Mouse (Mus musculus): ENCODE results near the gene Kdm4b. TPM values are rescaled to one million over a fixed set of nuclear protein-coding genes. Genes with fewer than 3 reads are reported as not detected.
A peak's percentile ranks its signal among the peaks of the same experiment; 100 is the strongest.

The Kdm4b gene
- polyA plus RNA-seq, 1 experiment from 2014 or later: 39.1 TPM

DNA sequence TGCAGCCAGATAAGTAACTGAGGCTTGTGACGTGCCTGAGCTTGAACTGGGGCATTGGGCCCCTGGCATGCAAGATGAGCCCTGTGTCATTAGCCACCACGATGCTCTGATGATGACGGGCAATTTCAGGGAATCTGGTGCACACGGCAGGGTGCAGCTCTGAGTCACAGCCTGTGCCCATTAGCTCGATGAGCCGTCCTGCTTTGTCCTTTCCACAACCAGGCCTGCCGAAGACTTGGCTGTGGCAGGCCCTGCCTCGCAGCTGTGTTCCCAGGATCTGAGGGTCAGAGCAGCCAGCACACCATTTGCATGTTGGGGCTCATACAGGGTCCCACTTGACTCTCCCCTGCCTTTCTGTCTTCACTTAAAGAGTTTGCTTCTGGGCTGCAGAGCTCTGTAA is 34.6 kb downstream of the Kdm4b start:
- 51% methylated on average over 8 of the region's 8 CpGs for WGBS
- H3K4me2 ChIP-seq (replicated peaks; ENCODE audit: low read depth, low read length): no peak overlapping the region

GRCm38 (mm10) chr17:56361542-56361941 is 35.7 kb downstream of the Kdm4b start:
- peaks cover 16% of the 10 kb centered on the region for H3K36me3 ChIP-seq (ENCODE audit: insufficient read depth, low read length)
- H3K4me2 ChIP-seq (replicated peaks; ENCODE audit: low read depth, low read length): no peak overlapping the region
- H3K9me3 ChIP-seq (ENCODE audit: low read length): no peaks in the 10 kb centered on the region
- ATAC-seq (ENCODE audit: low FRiP score, low TSS enrichment): no peak
- no peak overlapping the region for H3K9ac ChIP-seq (replicated peaks; ENCODE audit: low read length)
- H3K27me3 ChIP-seq (ENCODE audit: insufficient read depth, low read length): no peaks in the 10 kb centered on the region
- H3K4me1 ChIP-seq (ENCODE audit: insufficient read depth, low read length): peaks cover 17% of the 10 kb centered on the region
- no peak overlapping the region for H3K4me3 ChIP-seq (ENCODE audit: low read length)
- WGBS: 96% methylated on average over 2 of the region's 2 CpGs
- no peak overlapping the region for H3K27ac ChIP-seq (ENCODE audit: low read length)

More for the DNA sequence above, 34.6 kb downstream of the Kdm4b start:
- Histone ChIP-seq H3K9me3 (ENCODE audit: low read length) (no peaks in the 10 kb centered on the region), H3K4me3 (ENCODE audit: low read length) (no peak overlapping the region), H3K36me3 (ENCODE audit: insufficient read depth, low read length) (peaks cover 26% of the 10 kb centered on the region), H3K27me3 (ENCODE audit: insufficient read depth, low read length) (no peaks in the 10 kb centered on the region), H3K4me1 (ENCODE audit: insufficient read depth, low read length) (peaks cover 6% of the 10 kb centered on the region), H3K9ac (replicated peaks; ENCODE audit: low read length) (no peak overlapping the region), H3K27ac (ENCODE audit: low read length) (no peak overlapping the region)
- no peak for ATAC-seq (ENCODE audit: low FRiP score, low TSS enrichment)

DNA sequence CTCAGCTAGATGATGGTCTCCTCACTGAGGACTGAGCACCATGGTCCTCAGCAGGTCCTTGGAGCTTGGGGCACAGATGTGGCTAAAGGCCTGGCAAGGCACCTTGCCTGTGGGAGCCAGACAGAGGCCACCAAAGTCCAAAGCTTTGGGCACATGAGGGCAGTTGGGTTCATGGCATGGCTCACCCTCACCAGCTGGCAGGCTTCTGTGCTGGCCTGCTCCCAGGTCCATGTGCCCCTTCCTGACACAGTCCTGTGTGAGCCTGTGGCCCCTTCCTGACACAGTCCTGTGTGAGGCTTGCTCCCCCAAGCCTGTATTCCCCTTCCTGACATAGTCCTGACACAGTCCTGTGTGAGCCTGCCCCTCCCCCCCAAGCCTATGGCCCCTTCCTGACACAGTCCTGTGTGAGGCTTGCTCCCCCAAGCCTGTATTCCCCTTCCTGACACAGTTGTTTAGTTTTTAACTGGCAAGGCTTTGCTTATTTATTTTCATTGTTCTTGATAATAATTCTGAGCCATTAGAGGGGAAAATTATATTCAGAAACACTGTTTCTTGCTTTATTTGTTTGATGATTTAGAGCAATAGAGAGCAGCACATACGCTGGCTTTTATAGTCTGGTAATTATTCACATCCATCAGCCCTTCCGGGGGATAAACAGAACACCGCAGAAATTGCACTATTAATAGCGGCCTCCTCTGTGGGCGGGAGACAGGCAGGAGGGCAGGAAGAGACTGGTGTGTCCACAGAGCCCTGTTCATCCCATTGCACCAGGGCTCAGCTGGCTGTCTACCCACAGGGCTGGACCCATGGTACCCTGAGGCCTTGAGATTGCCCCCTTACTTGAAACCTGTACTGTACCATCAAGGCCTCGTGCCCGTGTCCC is 40.2 kb downstream of the Kdm4b start:
- no peaks in the 10 kb centered on the region for H3K27me3 ChIP-seq (ENCODE audit: insufficient read depth, low read length)
- peaks cover 19% of the 10 kb centered on the region for H3K4me1 ChIP-seq (ENCODE audit: insufficient read depth, low read length)
- H3K36me3 ChIP-seq (ENCODE audit: insufficient read depth, low read length): peaks cover 13% of the 10 kb centered on the region; the same call in 1 of the 2 replicates
- H3K9me3 ChIP-seq (ENCODE audit: low read length): no peaks in the 10 kb centered on the region
- 35% methylated on average over 7 of the region's 7 CpGs for WGBS
- H3K27ac ChIP-seq (ENCODE audit: low read length): peak overlapping the region; percentile 56
- no peak overlapping the region for H3K4me3 ChIP-seq (ENCODE audit: low read length)
- H3K4me2 ChIP-seq (replicated peaks; ENCODE audit: low read depth, low read length): no peak overlapping the region
- peak; percentile 68; the same call in 1 of the 2 replicates for ATAC-seq (ENCODE audit: low FRiP score, low TSS enrichment)
- 0 out of 2 replicates have a peak overlapping the region, but pooled peaks have one; percentile 12 for H3K9ac ChIP-seq (replicated peaks; ENCODE audit: low read length)

DNA sequence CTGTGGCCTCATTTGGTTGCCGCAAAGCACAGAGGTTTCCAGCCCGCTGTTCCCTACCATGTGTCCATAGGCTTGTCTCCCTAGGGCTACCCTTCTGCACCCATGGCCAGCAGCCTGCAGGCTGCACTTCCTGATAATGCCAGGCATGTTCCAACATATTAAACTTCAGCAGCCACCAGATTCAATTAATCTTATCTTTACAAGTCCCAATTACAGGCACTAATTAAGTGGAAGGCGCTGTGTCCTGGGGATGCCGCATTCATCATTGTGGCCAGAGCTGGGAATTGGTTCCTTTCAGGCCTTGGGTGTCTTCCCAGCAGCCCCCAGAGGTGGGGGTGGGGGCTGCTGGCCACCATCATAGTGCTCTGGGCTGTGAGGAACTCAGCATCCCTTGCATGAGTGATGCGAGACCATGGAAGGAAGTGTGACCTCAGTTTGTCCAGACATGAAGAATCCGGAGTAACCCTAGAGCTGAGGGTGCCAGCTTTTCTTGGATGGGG is 42.5 kb downstream of the Kdm4b start:
- 82% methylated on average over 6 of the region's 6 CpGs for WGBS
- no peak for ATAC-seq (ENCODE audit: low FRiP score, low TSS enrichment)
- no peak overlapping the region for H3K9ac ChIP-seq (replicated peaks; ENCODE audit: low read length)
- no peak overlapping the region for H3K27ac ChIP-seq (ENCODE audit: low read length)
- peaks cover 13% of the 10 kb centered on the region; the same call in 1 of the 2 replicates for H3K36me3 ChIP-seq (ENCODE audit: insufficient read depth, low read length)
- H3K27me3 ChIP-seq (ENCODE audit: insufficient read depth, low read length): no peaks in the 10 kb centered on the region
- no peaks in the 10 kb centered on the region for H3K9me3 ChIP-seq (ENCODE audit: low read length)
- no peak overlapping the region for H3K4me3 ChIP-seq (ENCODE audit: low read length)
- H3K4me1 ChIP-seq (ENCODE audit: insufficient read depth, low read length): peaks cover 19% of the 10 kb centered on the region
- H3K4me2 ChIP-seq (replicated peaks; ENCODE audit: low read depth, low read length): no peak overlapping the region

GRCm38 (mm10) chr17:56370090-56370489 is 44.2 kb downstream of the Kdm4b start:
- WGBS: 91% methylated on average over 3 of the region's 3 CpGs
- H3K36me3 ChIP-seq (ENCODE audit: insufficient read depth, low read length): peaks cover 13% of the 10 kb centered on the region; the same call in 1 of the 2 replicates

GRCm38 (mm10) chr17:56371029-56371660 is 45.3 kb downstream of the Kdm4b start:
- no peak for ATAC-seq (ENCODE audit: low FRiP score, low TSS enrichment)
- Histone ChIP-seq H3K9me3 (ENCODE audit: low read length) (no peaks in the 10 kb centered on the region), H3K9ac (replicated peaks; ENCODE audit: low read length) (no peak overlapping the region), H3K4me1 (ENCODE audit: insufficient read depth, low read length) (peaks cover 6% of the 10 kb centered on the region), H3K36me3 (ENCODE audit: insufficient read depth, low read length) (peaks cover 17% of the 10 kb centered on the region; the same call in 1 of the 2 replicates), H3K4me3 (ENCODE audit: low read length) (no peak overlapping the region), H3K4me2 (replicated peaks; ENCODE audit: low read depth, low read length) (no peak overlapping the region), H3K27me3 (ENCODE audit: insufficient read depth, low read length) (no peaks in the 10 kb centered on the region), H3K27ac (ENCODE audit: low read length) (no peak overlapping the region)
- WGBS: 64% methylated on average over 15 of the region's 15 CpGs

More at GRCm38 (mm10) chr17:56370090-56370489, 44.2 kb downstream of the Kdm4b start:
- Histone ChIP-seq H3K9me3 (ENCODE audit: low read length) (no peaks in the 10 kb centered on the region), H3K4me1 (ENCODE audit: insufficient read depth, low read length) (peaks cover 17% of the 10 kb centered on the region), H3K4me2 (replicated peaks; ENCODE audit: low read depth, low read length) (no peak overlapping the region), H3K4me3 (ENCODE audit: low read length) (no peak overlapping the region), H3K27me3 (ENCODE audit: insufficient read depth, low read length) (no peaks in the 10 kb centered on the region), H3K9ac (replicated peaks; ENCODE audit: low read length) (no peak overlapping the region), H3K27ac (ENCODE audit: low read length) (no peak overlapping the region)
- ATAC-seq (ENCODE audit: low FRiP score, low TSS enrichment): no peak

DNA sequence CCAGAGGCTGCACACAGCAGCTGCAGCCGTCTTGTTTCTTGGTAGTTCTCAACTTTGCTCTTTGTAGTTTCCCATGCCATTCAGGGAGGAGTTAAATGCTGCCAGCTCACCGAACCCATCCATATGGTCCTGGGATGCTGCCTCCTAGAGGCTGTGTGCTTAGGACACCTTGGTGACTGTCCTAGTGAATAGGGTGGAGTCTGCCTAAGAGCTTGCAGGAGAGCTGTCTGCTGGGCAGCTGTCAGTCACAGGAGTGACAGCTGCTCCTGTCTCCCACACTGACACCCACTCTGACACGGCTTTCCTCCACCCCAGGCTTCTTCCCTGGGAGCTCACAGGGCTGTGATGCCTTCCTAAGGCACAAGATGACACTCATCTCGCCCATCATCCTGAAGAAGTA is 46.2 kb downstream of the Kdm4b start:
- WGBS: 63% methylated on average over 4 of the region's 4 CpGs
- H3K27ac ChIP-seq (ENCODE audit: low read length): no peak overlapping the region
- H3K4me2 ChIP-seq (replicated peaks; ENCODE audit: low read depth, low read length): no peak overlapping the region
- peaks cover 20% of the 10 kb centered on the region for H3K36me3 ChIP-seq (ENCODE audit: insufficient read depth, low read length)
- no peak overlapping the region for H3K4me3 ChIP-seq (ENCODE audit: low read length)
- ATAC-seq (ENCODE audit: low FRiP score, low TSS enrichment): no peak
- H3K9me3 ChIP-seq (ENCODE audit: low read length): no peaks in the 10 kb centered on the region
- H3K4me1 ChIP-seq (ENCODE audit: insufficient read depth, low read length): no peaks in the 10 kb centered on the region
- no peak overlapping the region for H3K9ac ChIP-seq (replicated peaks; ENCODE audit: low read length)
- no peaks in the 10 kb centered on the region for H3K27me3 ChIP-seq (ENCODE audit: insufficient read depth, low read length)

- no peak for ATAC-seq (ENCODE audit: low FRiP score, low TSS enrichment)
- H3K9ac ChIP-seq (replicated peaks; ENCODE audit: low read length): no peak overlapping the region
- 73% methylated on average over 17 of the region's 17 CpGs for WGBS
- peaks cover 22% of the 10 kb centered on the region for H3K36me3 ChIP-seq (ENCODE audit: insufficient read depth, low read length)
- peaks cover 3% of the 10 kb centered on the region; the same call in 1 of the 2 replicates for H3K4me1 ChIP-seq (ENCODE audit: insufficient read depth, low read length)
- H3K27me3 ChIP-seq (ENCODE audit: insufficient read depth, low read length): no peaks in the 10 kb centered on the region
- no peak overlapping the region for H3K27ac ChIP-seq (ENCODE audit: low read length)
- no peaks in the 10 kb centered on the region for H3K9me3 ChIP-seq (ENCODE audit: low read length)
- no peak overlapping the region for H3K4me2 ChIP-seq (replicated peaks; ENCODE audit: low read depth, low read length)
- H3K4me3 ChIP-seq (ENCODE audit: low read length): no peak overlapping the region
Measured at GRCm38 (mm10) chr17:56373136-56374034, 47.5 kb downstream of the Kdm4b start.

- Histone ChIP-seq H3K27me3 (ENCODE audit: insufficient read depth, low read length) (no peaks in the 10 kb centered on the region), H3K9me3 (ENCODE audit: low read length) (no peaks in the 10 kb centered on the region), H3K4me2 (replicated peaks; ENCODE audit: low read depth, low read length) (no peak overlapping the region), H3K4me1 (ENCODE audit: insufficient read depth, low read length) (peaks cover 17% of the 10 kb centered on the region), H3K4me3 (ENCODE audit: low read length) (no peak overlapping the region), H3K36me3 (ENCODE audit: insufficient read depth, low read length) (peaks cover 17% of the 10 kb centered on the region), H3K9ac (replicated peaks; ENCODE audit: low read length) (no peak overlapping the region), H3K27ac (ENCODE audit: low read length) (no peak overlapping the region)
- no peak for ATAC-seq (ENCODE audit: low FRiP score, low TSS enrichment)
- 87% methylated on average over 1 of the region's 1 CpGs for WGBS
Measured at GRCm38 (mm10) chr17:56374851-56375250, 49.0 kb downstream of the Kdm4b start.

All from kidney, embryonic 16.5 days (tissue).